Mouse (Mus musculus) neural tube, embryonic 14.5 days (tissue): ENCODE measurements around the gene Ly6g6c. TPM values are rescaled to one million over a fixed set of nuclear protein-coding genes. Genes with fewer than 3 reads are reported as not detected.
A peak's percentile ranks its signal among the peaks of the same experiment; 100 is the strongest.
"Not testable (repeated sequence)": the region's sequence is repeated elsewhere in the genome, so short reads cannot be mapped to it uniquely, and the experiment has no call there.

Source experiments
- ATAC-seq: fragments of 200-750 bp; cut with Nextera tagmentation; 2 replicates; pipeline ENCODE4 v1.8.0; 2017; ENCODE audit warnings: low read depth, mild to moderate bottlenecking, moderate TSS enrichment, moderate library complexity
- H3K27ac ChIP-seq: fragments of 300-500 bp; sonication (generic); 2 replicates; pipeline ENCODE4 v1.5.1; 2014; ENCODE audit warnings: low read depth, mild to moderate bottlenecking, control low read depth, low read length, moderate library complexity, mixed read lengths
- H3K27me3 ChIP-seq: fragments of 300-500 bp; sonication (generic); 2 replicates; pipeline ENCODE4 v1.6.1; 2014; ENCODE audit warnings: low read length; ENCODE audit not compliant: control insufficient read depth, insufficient read depth
- H3K36me3 ChIP-seq: fragments of 300-500 bp; sonication (generic); 2 replicates; pipeline ENCODE4 v1.6.1; 2014; ENCODE audit warnings: low read length, mixed read lengths; ENCODE audit not compliant: control insufficient read depth, insufficient read depth
- H3K4me1 ChIP-seq: fragments of 300-500 bp; sonication (generic); 2 replicates; pipeline ENCODE4 v1.6.1; 2014; ENCODE audit warnings: low read length; ENCODE audit not compliant: control insufficient read depth, insufficient read depth
- H3K4me2 ChIP-seq: fragments of 300-500 bp; sonication (generic); 2 replicates; pipeline ENCODE4 v1.6.1; 2014; ENCODE audit warnings: mild to moderate bottlenecking, low read depth, low read length, control low read depth
- H3K4me3 ChIP-seq: fragments of 300-500 bp; sonication (generic); 2 replicates; pipeline ENCODE4 v1.5.1; 2014; ENCODE audit warnings: low read depth, low read length, control low read depth, mixed read lengths
- H3K9ac ChIP-seq: fragments of 300-500 bp; sonication (generic); replicated peaks from 2 replicates; pipeline ENCODE4 v1.6.1; 2014; ENCODE audit warnings: low read depth, mild to moderate bottlenecking, control low read depth, low read length, mixed read lengths
- H3K9me3 ChIP-seq: fragments of 300-500 bp; sonication (generic); 2 replicates; pipeline ENCODE4 v1.6.1; 2016; ENCODE audit warnings: low read length; ENCODE audit not compliant: control insufficient read depth
- WGBS: fragments of 180-500 bp; shearing (Covaris S2); extraction: QIAGEN DNeasy Blood & Tissue Kit; methylation state at CpG from one replicate; pipeline ENCODE4 v1.1.7; 2014; 5-methylcytosine and 5-hydroxymethylcytosine counted together
- polyA plus RNA-seq: library from polyadenylated mRNA; unstranded; fragments of >200 nt; fragmentation: Nextera tagmentation; extraction: Ambion mirVana; gene quantifications from 2 replicates; pipeline ENCODE4 v1.2.1, GENCODE M21; 2014

Ly6g6c gene
- polyA plus RNA-seq, 1 experiment from 2014 or later: not detected

- H3K27ac ChIP-seq: no peak overlapping the region
- WGBS: 92% methylated on average over 2 of the region's 2 CpGs
- ATAC-seq: no peak
These were observed 36.9 kb upstream of the Ly6g6c start for GRCm38 (mm10) chr17:35028315-35028714.

GRCm38 (mm10) chr17:35029691-35030532 lies 35.3 kb upstream of the Ly6g6c start:
- ATAC-seq: 0 out of 2 replicates have a peak, but pooled peaks have one; percentile 38
- Histone ChIP-seq H3K4me1 (0 out of 2 replicates have a peak, but pooled peaks cover 2% of the 10 kb centered on the region), H3K4me2 (peak overlapping the region; percentile 35), H3K27me3 (no peaks in the 10 kb centered on the region), H3K27ac (no peak overlapping the region), H3K36me3 (no peaks in the 10 kb centered on the region), H3K9ac (no peak overlapping the region; the same call in 1 of the 2 replicates), H3K4me3 (no peak overlapping the region), H3K9me3 (no peaks in the 10 kb centered on the region)
- WGBS: 27% methylated on average over 19 of the region's 19 CpGs

More at GRCm38 (mm10) chr17:35028315-35028714, 36.9 kb upstream of the Ly6g6c start:
- no peak overlapping the region for H3K9ac ChIP-seq
- no peaks in the 10 kb centered on the region for H3K9me3 ChIP-seq
- no peaks in the 10 kb centered on the region for H3K27me3 ChIP-seq
- H3K4me2 ChIP-seq: no peak overlapping the region
- no peak overlapping the region for H3K4me3 ChIP-seq
- 0 out of 2 replicates have a peak, but pooled peaks cover 2% of the 10 kb centered on the region for H3K4me1 ChIP-seq
- no peaks in the 10 kb centered on the region for H3K36me3 ChIP-seq

- Histone ChIP-seq H3K27ac (no peak overlapping the region), H3K4me2 (no peak overlapping the region), H3K27me3 (no peaks in the 10 kb centered on the region), H3K36me3 (no peaks in the 10 kb centered on the region), H3K4me1 (0 out of 2 replicates have a peak, but pooled peaks cover 2% of the 10 kb centered on the region), H3K9ac (no peak overlapping the region), H3K9me3 (no peaks in the 10 kb centered on the region), H3K4me3 (no peak overlapping the region)
- ATAC-seq: no peak
- 88% methylated on average over 11 of the region's 11 CpGs for WGBS
These were observed 33.9 kb upstream of the Ly6g6c start for GRCm38 (mm10) chr17:35031272-35031671.

DNA sequence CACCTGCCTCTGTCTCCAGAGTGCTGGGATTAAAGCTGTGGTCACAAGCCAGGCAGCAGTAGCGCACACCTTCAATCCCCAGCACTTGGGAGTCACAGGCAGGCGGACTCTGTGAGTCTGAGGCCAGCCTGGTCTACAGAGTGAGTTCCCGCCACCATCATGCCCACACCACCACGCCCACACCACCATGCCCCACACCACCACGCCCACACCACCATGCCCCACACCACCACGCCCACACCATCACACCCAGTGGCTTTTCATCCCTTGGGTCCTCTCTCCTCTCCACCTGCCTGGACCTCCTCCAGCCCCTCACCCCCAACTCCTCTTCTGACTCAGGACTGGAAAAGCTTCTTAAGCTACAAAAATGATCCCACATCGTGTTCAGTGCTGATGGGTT lies 33.3 kb upstream of the Ly6g6c start:
- Histone ChIP-seq H3K27me3 (no peaks in the 10 kb centered on the region), H3K4me1 (0 out of 2 replicates have a peak, but pooled peaks cover 2% of the 10 kb centered on the region), H3K27ac (no peak overlapping the region), H3K4me2 (no peak overlapping the region), H3K9me3 (no peaks in the 10 kb centered on the region), H3K4me3 (no peak overlapping the region), H3K9ac (no peak overlapping the region), H3K36me3 (no peaks in the 10 kb centered on the region)
- no peak for ATAC-seq
- WGBS: 88% methylated on average over 7 of the region's 7 CpGs

GRCm38 (mm10) chr17:35032323-35032870 lies 32.8 kb upstream of the Ly6g6c start:
- Histone ChIP-seq H3K4me3 (no peak overlapping the region), H3K9me3 (no peaks in the 10 kb centered on the region), H3K36me3 (no peaks in the 10 kb centered on the region), H3K9ac (no peak overlapping the region), H3K27me3 (no peaks in the 10 kb centered on the region), H3K4me1 (0 out of 2 replicates have a peak, but pooled peaks cover 2% of the 10 kb centered on the region), H3K4me2 (no peak overlapping the region), H3K27ac (no peak overlapping the region)
- ATAC-seq: no peak
- WGBS: 76% methylated on average over 8 of the region's 8 CpGs

- not testable (repeated sequence) for H3K9ac ChIP-seq, H3K4me1 ChIP-seq, H3K9me3 ChIP-seq, H3K36me3 ChIP-seq, H3K27me3 ChIP-seq, ATAC-seq, H3K4me3 ChIP-seq, H3K4me2 ChIP-seq, H3K27ac ChIP-seq
- WGBS: 87% methylated on average over 1 of the region's 1 CpGs
These were observed 31.5 kb upstream of the Ly6g6c start for GRCm38 (mm10) chr17:35033703-35034102.

GRCm38 (mm10) chr17:35034896-35035295 lies 30.3 kb upstream of the Ly6g6c start:
- H3K4me1 ChIP-seq: no peaks in the 10 kb centered on the region
- no peaks in the 10 kb centered on the region for H3K27me3 ChIP-seq
- no peak overlapping the region for H3K4me3 ChIP-seq
- H3K36me3 ChIP-seq: no peaks in the 10 kb centered on the region
- ATAC-seq: no peak
- no peaks in the 10 kb centered on the region for H3K9me3 ChIP-seq
- no peak overlapping the region for H3K9ac ChIP-seq
- no peak overlapping the region for H3K4me2 ChIP-seq
- no peak overlapping the region for H3K27ac ChIP-seq
- WGBS: 78% methylated on average over 6 of the region's 6 CpGs

- no peak for ATAC-seq
- Histone ChIP-seq H3K4me1 (no peaks in the 10 kb centered on the region), H3K36me3 (no peaks in the 10 kb centered on the region), H3K27me3 (no peaks in the 10 kb centered on the region), H3K4me2 (no peak overlapping the region), H3K27ac (no peak overlapping the region), H3K9me3 (no peaks in the 10 kb centered on the region), H3K9ac (no peak overlapping the region), H3K4me3 (no peak overlapping the region)
- WGBS: 87% methylated on average over 11 of the region's 11 CpGs
These were observed 25.9 kb upstream of the Ly6g6c start for GRCm38 (mm10) chr17:35039121-35039873.
